Mouse (Mus musculus) spleen, postnatal 10 days (tissue): Measurements from ENCODE around the gene Tmem266.

Experiments
- DNase-seq, 2 experiments: peaks; one replicate each; pipeline ENCODE4 v3.0.0; 2021 to 2022; ENCODE audit warnings: low spot score in 2 of 2

Gene Tmem266

GRCm38 (mm10) chr9:55450035-55450434 is 123.3 kb downstream of the Tmem266 start:
- DNase-seq = no peak

- no peak for DNase-seq
Measured at GRCm38 (mm10) chr9:55451426-55451825, 124.7 kb downstream of the Tmem266 start.

- DNase-seq = no peak
Measured at GRCm38 (mm10) chr9:55452906-55453305, 126.2 kb downstream of the Tmem266 start.

GRCm38 (mm10) chr9:55453366-55453765 is 126.7 kb downstream of the Tmem266 start:
- no peak for DNase-seq

GRCm38 (mm10) chr9:55468397-55468796 is 141.7 kb downstream of the Tmem266 start:
- DNase-seq = no peak

GRCm38 (mm10) chr9:55476084-55476483 is 149.4 kb downstream of the Tmem266 start:
- no peak for DNase-seq

GRCm38 (mm10) chr9:55478699-55479098 is 152.0 kb downstream of the Tmem266 start:
- DNase-seq = no peak

GRCm38 (mm10) chr9:55482116-55482515 is 155.4 kb downstream of the Tmem266 start:
- DNase-seq = no peak
